Mouse (Mus musculus): ENCODE data around the gene Ncapd3.

Ncapd3 gene

GRCm38 (mm10) chr9:27043892-27044291 lies 13.9 kb downstream of the Ncapd3 start:
- no peak for DNase-seq (ENCODE audit: low spot score in 2 of 2)

GRCm38 (mm10) chr9:27049492-27049891 lies 19.5 kb downstream of the Ncapd3 start:
- DNase-seq (ENCODE audit: low spot score in 2 of 2), result no peak

GRCm38 (mm10) chr9:27058341-27058740 lies 28.4 kb downstream of the Ncapd3 start:
- no peak for DNase-seq (ENCODE audit: low spot score in 2 of 2)

GRCm38 (mm10) chr9:27070895-27071294 lies 40.9 kb downstream of the Ncapd3 start:
- DNase-seq (ENCODE audit: low spot score in 2 of 2), result no peak

- no peak for DNase-seq (ENCODE audit: low spot score in 2 of 2)
These were observed 44.7 kb downstream of the Ncapd3 start for GRCm38 (mm10) chr9:27074677-27075076.

GRCm38 (mm10) chr9:27075812-27076211 lies 45.8 kb downstream of the Ncapd3 start:
- DNase-seq (ENCODE audit: low spot score in 2 of 2), result no peak

- DNase-seq (ENCODE audit: low spot score in 2 of 2), result no peak
These were observed 56.3 kb downstream of the Ncapd3 start for GRCm38 (mm10) chr9:27086256-27086655.

GRCm38 (mm10) chr9:27087402-27087801 lies 57.4 kb downstream of the Ncapd3 start:
- no peak for DNase-seq (ENCODE audit: low spot score in 2 of 2)

- DNase-seq (ENCODE audit: low spot score in 2 of 2), result no peak
These were observed 60.2 kb downstream of the Ncapd3 start for GRCm38 (mm10) chr9:27090134-27090533.

GRCm38 (mm10) chr9:27090801-27091775 lies 61.1 kb downstream of the Ncapd3 start:
- no peak for DNase-seq (ENCODE audit: low spot score in 2 of 2)

GRCm38 (mm10) chr9:27092916-27093315 lies 62.9 kb downstream of the Ncapd3 start:
- DNase-seq (ENCODE audit: low spot score in 2 of 2), result no peak

- no peak for DNase-seq (ENCODE audit: low spot score in 2 of 2)
These were observed 68.1 kb downstream of the Ncapd3 start for GRCm38 (mm10) chr9:27098092-27098491.

GRCm38 (mm10) chr9:27098557-27098956 lies 68.6 kb downstream of the Ncapd3 start:
- no peak for DNase-seq (ENCODE audit: low spot score in 2 of 2)

- no peak for DNase-seq (ENCODE audit: low spot score in 2 of 2)
These were observed 69.5 kb downstream of the Ncapd3 start for GRCm38 (mm10) chr9:27099474-27099873.

GRCm38 (mm10) chr9:27101466-27101865 lies 71.5 kb downstream of the Ncapd3 start:
- DNase-seq (ENCODE audit: low spot score in 2 of 2), result no peak

GRCm38 (mm10) chr9:27106081-27106480 lies 76.1 kb downstream of the Ncapd3 start:
- peak in 1 of 2 experiments; percentile 24 for DNase-seq (ENCODE audit: low spot score in 2 of 2)

- DNase-seq (ENCODE audit: low spot score in 2 of 2), result no peak
These were observed 78.5 kb downstream of the Ncapd3 start for GRCm38 (mm10) chr9:27108451-27108850.

- DNase-seq (ENCODE audit: low spot score in 2 of 2), result no peak
These were observed 79.8 kb downstream of the Ncapd3 start for GRCm38 (mm10) chr9:27109533-27110514.

GRCm38 (mm10) chr9:27110681-27111080 lies 80.7 kb downstream of the Ncapd3 start:
- no peak for DNase-seq (ENCODE audit: low spot score in 2 of 2)

GRCm38 (mm10) chr9:27111756-27112155 lies 81.8 kb downstream of the Ncapd3 start:
- no peak for DNase-seq (ENCODE audit: low spot score in 2 of 2)

GRCm38 (mm10) chr9:27121254-27121653 lies 91.3 kb downstream of the Ncapd3 start:
- DNase-seq (ENCODE audit: low spot score in 2 of 2), result no peak

GRCm38 (mm10) chr9:27122076-27122475 lies 92.1 kb downstream of the Ncapd3 start:
- DNase-seq (ENCODE audit: low spot score in 2 of 2), result no peak

All from thymus, postnatal 10 days (tissue).